Mouse (Mus musculus): ENCODE results near the gene Sostdc1.

Sostdc1 gene

DNA sequence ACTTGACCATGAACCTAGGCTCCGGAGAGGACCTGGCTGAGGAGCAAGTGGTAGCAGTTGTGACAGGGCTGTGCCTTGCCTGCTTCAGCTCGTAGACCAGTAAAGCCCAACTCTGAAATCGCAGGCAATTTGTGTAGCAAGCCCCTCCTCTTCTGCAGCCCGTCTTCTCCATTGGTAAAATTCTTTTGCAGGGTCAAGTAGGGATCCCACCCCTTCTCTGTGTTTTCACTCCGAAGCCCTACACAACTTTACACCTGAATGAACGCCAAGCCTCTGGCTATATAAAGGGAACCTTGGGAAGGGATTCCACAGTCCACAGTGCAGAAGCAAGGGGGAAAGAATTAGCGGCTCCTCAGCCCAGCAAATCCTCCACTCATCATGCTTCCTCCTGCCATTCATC is at the start of gene Sostdc1:
Gene Sostdc1, plus strand, starts transcription at position 224 of the 400 bp plus-strand sequence.
- no peak for DNase-seq (ENCODE audit: low read depth, low spot score)

- DNase-seq (ENCODE audit: low read depth, low spot score): no peak
Observed at GRCm38 (mm10) chr12:36267670-36268246, 46.2 kb upstream of the Sostdc1 start.

- DNase-seq (ENCODE audit: low read depth, low spot score): no peak
Observed at GRCm38 (mm10) chr12:36274823-36275222, 39.1 kb upstream of the Sostdc1 start.

DNA sequence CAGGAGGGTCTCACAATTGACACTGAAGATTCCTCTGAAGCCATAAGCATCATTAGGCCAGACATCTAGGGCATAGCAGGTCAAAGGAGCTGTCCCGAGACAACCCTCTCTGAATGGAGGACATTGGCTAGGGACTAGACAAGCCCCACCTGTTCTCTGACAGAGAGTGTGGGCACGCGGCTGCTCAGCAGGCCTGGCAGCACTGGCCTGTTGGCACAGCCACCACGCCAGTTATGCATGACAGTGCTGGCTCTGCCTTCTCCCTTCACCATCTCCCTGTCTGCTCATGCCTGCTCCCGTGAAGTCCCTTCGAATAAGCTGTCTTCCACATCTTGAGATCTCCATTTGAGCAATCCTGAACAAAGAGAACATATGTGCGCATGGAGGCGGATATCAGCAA is 24.3 kb upstream of the Sostdc1 start:
- DNase-seq (ENCODE audit: low read depth, low spot score): no peak

GRCm38 (mm10) chr12:36290465-36290864 is 23.5 kb upstream of the Sostdc1 start:
- no peak for DNase-seq (ENCODE audit: low read depth, low spot score)

GRCm38 (mm10) chr12:36291346-36291745 is 22.6 kb upstream of the Sostdc1 start:
- DNase-seq (ENCODE audit: low read depth, low spot score): no peak

DNA sequence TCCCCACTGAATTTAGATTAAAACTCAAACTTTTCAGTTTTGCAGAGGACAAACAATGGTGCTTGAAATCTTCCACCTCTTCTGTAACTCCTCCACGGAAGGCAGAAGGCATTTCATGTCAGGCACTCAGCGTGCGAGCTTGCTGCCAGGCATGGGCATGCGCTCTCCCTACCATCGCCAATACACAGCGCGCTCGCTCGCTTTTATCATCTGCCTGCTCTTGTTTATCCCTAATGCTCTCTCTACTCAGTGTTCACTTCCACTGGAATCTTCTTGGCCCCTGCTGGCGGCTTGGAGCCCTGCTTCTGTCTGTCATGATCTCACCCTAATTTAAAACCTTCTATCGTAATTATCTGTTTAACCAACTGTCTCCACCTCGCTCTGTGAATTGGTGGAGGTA is 11.6 kb upstream of the Sostdc1 start:
- DNase-seq (ENCODE audit: low read depth, low spot score): no peak

DNA sequence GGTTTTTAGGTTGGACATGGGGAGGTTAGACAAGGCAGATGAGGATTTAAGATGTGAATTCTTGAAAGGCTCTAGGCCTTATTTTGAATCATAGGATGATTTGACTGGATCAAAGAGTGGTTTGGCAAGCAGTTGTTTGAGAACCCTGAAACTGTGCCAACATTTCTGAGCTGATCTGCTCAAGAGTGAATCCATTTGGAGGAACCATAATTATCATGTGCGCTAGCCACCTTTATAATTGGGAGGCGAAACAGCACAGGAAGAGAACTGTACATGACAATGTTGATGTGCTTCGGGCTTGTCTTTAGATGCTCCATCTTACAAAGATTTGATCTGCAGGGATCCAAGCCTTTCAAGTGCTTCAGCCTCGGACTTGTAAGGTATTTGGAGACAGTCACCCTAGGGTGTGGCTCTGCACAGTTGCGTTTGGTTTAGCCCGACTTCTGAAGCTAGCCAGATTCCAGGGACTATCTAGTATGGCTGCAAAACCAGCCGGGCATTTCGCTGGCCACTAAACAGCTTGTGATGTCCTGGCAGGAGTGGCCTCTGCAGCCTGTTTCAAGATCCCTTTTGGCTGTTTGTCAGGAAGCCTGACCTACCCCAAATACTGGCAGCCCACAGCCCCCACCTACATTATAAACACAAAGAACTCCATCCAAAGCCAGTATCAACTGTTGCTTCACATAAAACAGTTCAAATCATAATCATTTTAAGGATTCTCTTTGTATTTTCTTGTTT is 10.9 kb upstream of the Sostdc1 start:
- DNase-seq (ENCODE audit: low read depth, low spot score): no peak

GRCm38 (mm10) chr12:36308737-36309420 is 5.1 kb upstream of the Sostdc1 start:
- no peak for DNase-seq (ENCODE audit: low read depth, low spot score)

DNA sequence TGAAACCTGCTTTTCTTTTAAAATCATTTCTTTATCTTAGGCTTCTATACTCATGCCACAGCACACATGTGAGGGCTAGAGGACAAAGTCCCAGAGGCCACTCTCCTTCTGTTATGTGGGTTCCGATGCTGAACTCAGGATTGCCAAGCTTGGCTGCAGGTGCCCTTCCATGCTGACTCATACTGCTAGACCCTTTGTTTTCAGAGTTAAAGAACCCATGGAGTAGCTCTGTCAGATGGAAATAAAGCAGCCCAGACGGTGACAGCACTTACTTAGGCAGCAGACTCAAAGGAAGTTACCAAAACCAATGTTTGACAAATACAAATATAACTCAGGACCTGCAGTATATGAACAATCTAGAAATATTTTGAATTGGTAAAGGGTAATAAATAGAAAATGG is 924 bp upstream of the Sostdc1 start:
- DNase-seq (ENCODE audit: low read depth, low spot score): no peak

- no peak for DNase-seq (ENCODE audit: low read depth, low spot score)
Observed at GRCm38 (mm10) chr12:36314446-36314845, 507 bp downstream of the Sostdc1 start.

- no peak for DNase-seq (ENCODE audit: low read depth, low spot score)
Observed at GRCm38 (mm10) chr12:36315527-36315926, 1.6 kb downstream of the Sostdc1 start.

- no peak for DNase-seq (ENCODE audit: low read depth, low spot score)
Observed at GRCm38 (mm10) chr12:36316056-36316455, 2.1 kb downstream of the Sostdc1 start.

DNA sequence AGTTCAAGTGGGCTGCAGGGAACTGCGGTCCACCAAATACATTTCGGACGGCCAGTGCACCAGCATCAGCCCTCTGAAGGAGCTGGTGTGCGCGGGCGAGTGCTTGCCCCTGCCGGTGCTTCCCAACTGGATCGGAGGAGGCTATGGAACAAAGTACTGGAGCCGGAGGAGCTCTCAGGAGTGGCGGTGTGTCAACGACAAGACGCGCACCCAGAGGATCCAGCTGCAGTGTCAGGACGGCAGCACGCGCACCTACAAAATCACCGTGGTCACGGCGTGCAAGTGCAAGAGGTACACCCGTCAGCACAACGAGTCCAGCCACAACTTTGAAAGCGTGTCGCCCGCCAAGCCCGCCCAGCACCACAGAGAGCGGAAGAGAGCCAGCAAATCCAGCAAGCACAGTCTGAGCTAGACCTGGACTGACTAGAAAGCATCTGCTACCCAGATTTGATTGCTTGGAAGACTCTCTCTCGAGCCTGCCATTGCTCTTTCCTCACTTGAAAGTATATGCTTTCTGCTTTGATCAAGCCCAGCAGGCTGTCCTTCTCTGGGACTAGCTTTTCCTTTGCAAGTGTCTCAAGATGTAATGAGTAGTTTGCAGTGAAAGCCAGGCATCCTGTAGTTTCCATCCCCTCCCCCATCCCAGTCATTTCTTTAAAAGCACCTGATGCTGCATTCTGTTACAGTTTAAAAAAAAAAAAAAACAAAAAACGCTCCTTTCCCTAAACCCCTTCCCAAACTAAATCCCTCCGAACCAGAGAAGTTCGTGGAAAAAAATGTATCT is 3.3 kb downstream of the Sostdc1 start:
- DNase-seq (ENCODE audit: low read depth, low spot score): no peak

DNA sequence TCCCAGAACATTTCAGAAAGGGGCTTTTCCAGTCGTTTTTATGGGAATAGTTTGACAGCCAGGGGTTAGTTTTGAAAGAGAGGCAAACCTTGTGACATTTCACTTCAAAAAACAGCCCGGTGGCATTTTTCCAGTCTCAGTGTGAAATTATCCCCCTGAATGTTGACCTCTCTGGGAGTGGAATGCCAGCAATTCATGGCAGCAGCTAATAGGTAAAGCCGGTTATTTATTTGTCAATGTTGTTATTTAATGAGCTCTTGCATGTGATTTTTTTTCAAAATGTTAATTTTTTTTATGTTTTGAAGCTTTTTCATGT is 3.8 kb downstream of the Sostdc1 start:
- no peak for DNase-seq (ENCODE audit: low read depth, low spot score)

- DNase-seq (ENCODE audit: low read depth, low spot score): no peak
Observed at GRCm38 (mm10) chr12:36326101-36326521, 12.2 kb downstream of the Sostdc1 start.

DNA sequence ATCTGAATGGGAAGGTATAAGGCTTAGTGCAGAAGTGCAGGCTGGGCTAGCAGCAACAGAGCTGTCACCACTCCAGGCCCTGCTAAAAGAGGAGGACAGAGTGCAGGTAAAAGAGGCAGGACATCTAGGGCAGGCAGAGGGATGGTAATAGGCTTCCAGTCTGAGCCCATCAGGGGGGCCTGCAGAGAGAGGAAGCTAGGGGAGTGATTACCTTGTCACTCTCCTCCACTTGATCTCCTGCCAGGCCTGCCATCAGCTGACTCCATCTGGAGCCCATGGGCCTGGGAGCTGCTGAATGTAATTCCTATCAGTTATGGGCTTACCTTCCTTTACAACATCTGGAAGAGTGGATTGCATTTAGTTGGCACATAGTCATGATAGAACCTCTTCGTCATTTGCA is 18.7 kb downstream of the Sostdc1 start:
- DNase-seq (ENCODE audit: low read depth, low spot score): no peak

- no peak for DNase-seq (ENCODE audit: low read depth, low spot score)
Observed at GRCm38 (mm10) chr12:36333837-36334281, 19.9 kb downstream of the Sostdc1 start.

GRCm38 (mm10) chr12:36344131-36344530 is 30.2 kb downstream of the Sostdc1 start:
- no peak for DNase-seq (ENCODE audit: low read depth, low spot score)

GRCm38 (mm10) chr12:36360064-36360463 is 46.1 kb downstream of the Sostdc1 start:
- no peak for DNase-seq (ENCODE audit: low read depth, low spot score)

- no peak for DNase-seq (ENCODE audit: low read depth, low spot score)
Observed at GRCm38 (mm10) chr12:36360693-36361092, 46.8 kb downstream of the Sostdc1 start.

DNA sequence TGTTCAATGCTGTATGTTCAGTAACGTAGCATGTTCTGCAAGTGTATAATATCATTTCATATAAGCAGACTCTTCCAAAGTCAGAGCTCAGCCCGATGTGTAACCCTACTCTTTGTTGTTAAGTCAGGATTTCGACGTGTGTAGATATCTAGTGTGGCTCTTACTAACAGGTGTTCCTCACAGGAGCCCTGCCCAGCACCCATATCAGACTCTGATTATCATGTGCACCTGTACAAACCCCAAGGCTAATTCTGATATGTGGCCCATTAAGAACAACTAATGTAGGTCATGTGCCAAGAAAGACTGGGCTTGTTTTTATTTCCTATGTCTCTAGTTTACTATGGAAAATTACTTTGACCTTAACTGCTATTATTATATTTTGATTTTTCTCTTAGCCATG is 50.1 kb downstream of the Sostdc1 start:
- no peak for DNase-seq (ENCODE audit: low read depth, low spot score)
